Mouse (Mus musculus): ENCODE measurements around the gene Bri3bp.

GRCm38 (mm10) chr5:125505968-125506367 lies 64.6 kb downstream of the Bri3bp start:
- no peak for TF ChIP-seq CTCF (IDR thresholded peaks at IDR 0.05)
- no peak for TF ChIP-seq EP300 (IDR thresholded peaks at IDR 0.05)

Measured in lung, postnatal 0 days (tissue).